Mouse (Mus musculus): ENCODE results near the gene Hist1h2ai. TPM values are rescaled to one million over a fixed set of nuclear protein-coding genes. Genes with fewer than 3 reads are reported as not detected.
"Not testable (repeated sequence)": the region's sequence is repeated elsewhere in the genome, so short reads cannot be mapped to it uniquely, and the experiment has no call there.

Hist1h2ai gene
- 10 to 100 TPM in 2 of 4 experiments, 1 to 10 TPM in 1, not detected in 1; 1.1 to 17.1 (median 12.1) TPM for total RNA-seq (2022)

DNA sequence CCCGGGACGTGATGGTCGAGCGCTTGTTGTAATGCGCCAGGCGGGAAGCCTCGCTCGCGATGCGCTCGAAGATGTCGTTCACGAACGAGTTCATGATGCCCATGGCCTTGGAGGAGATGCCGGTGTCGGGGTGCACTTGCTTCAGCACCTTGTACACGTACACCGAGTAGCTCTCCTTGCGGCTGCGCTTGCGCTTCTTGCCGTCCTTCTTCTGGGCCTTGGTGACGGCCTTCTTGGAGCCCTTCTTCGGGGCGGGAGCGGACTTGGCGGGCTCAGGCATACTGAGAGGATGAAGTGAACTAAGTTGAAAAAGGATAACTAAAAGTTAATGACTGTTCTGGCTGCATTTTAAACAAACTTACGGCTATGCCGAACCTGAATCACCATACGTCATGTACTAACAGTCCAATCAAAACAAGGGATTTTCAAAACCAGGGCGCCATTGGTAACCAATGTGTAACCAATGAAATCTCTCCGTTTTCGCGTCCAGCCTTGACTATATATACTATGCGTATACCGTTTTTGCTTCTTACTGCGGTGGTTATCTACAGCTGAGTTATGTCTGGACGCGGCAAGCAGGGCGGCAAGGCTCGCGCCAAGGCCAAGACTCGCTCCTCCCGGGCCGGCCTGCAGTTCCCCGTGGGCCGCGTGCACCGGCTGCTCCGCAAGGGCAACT is at the start of gene Hist1h2ai, which contains the start of gene Hist1h2bl:
Gene Hist1h2ai, plus strand, starts transcription at position 559 of the 676 bp plus-strand sequence.
Gene Hist1h2bl, minus strand, starts transcription at position 280 of the 676 bp plus-strand sequence.
- peak; percentile 90 for DNase-seq (ENCODE audit: low spot score)

- DNase-seq (ENCODE audit: low spot score) = no peak
Observed at GRCm38 (mm10) chr13:21677305-21677704, 38.9 kb upstream of the Hist1h2ai start, which contains the start of gene Olfr1360. Gene Olfr1360 (minus strand): TSS chr13:21677405.

- no peak for DNase-seq (ENCODE audit: low spot score)
Observed at GRCm38 (mm10) chr13:21697811-21698210, 18.4 kb upstream of the Hist1h2ai start, which contains the start of gene Olfr1359. Gene Olfr1359 (plus strand): TSS chr13:21698111.

GRCm38 (mm10) chr13:21706669-21707068 is 9.6 kb upstream of the Hist1h2ai start:
- no peak for DNase-seq (ENCODE audit: low spot score)

DNA sequence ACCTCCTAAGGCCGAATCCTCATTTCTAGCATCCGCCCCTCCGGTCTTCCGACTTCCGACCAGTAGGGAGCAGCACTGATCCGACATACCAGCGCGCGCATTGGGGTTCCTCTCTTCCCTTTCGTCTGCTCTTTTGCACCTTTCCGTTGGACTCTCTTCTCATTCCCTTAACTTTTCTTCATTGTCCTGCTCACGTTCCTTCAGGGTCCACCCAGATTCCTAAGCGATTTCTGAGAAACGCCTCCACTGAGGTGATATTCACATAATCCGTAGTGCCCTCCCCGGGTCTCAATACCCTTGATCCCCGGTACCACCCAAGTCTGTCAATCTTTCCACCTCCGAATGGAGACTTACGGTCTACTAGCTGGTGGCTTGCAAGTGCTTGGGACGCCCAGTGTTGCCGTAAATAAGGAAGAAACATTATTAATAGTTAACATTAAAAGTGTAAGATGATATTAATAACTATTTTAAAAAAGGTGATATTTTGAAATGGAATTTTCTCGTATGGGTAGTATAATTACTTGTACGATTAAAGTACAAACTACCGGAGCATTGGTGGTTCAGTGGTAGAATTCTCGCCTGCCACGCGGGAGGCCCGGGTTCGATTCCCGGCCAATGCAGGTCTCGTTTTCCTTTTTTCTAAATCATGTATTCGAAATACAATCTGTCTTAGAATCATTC is 6.1 kb upstream of the Hist1h2ai start:
- DNase-seq (ENCODE audit: low spot score) = peak; percentile 91

DNA sequence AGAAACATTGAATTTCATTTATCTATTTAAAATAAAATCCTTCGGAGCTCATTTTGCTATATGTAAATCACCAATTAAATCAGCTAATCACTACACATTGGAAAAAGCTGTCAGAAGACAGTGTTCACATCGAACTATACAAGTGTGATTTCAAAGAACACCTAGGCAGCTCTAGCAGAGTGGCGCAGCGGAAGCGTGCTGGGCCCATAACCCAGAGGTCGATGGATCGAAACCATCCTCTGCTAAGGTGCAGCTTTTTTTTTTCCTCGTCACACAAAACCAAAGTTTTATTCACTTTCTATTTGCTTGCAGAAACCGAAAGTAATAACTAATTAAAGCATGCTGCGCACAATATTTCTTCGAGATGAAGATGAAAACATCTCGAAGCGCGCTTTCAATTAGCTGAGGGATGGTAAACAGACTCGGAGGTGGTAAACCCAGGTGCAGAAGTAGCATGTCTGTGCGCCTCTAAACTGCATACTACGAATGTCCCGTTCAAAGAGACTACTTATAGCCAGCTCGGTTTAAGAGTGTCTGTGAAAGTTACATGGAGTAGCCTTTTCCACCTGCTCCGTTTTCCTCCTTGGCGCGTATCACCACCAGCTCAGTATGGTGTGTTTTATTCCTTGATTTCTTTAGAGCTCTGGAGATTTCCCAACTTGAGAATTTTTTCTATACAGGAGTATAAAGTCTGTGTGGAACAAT is 5.2 kb upstream of the Hist1h2ai start:
- DNase-seq (ENCODE audit: low spot score) = peak; percentile 86

GRCm38 (mm10) chr13:21711698-21712097 is 4.5 kb upstream of the Hist1h2ai start:
- no peak for DNase-seq (ENCODE audit: low spot score)

DNA sequence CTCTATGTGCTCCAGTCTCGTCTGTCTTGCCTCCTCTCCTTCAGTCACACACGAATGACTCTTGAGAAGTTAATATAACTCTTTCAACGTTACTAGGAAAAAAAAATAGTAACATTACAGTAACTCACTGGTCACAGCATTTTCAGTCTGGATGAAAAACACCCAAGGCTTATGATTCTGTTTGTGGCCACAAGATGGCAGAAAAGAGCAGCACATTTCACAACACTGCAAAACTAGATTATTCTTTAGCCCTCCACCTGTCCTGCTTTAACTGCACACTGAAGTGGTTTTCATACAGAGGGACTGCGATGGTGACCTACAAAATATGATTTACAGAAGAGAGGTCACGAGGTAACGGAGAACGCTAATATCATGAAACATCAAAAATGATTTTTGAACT is 1.5 kb upstream of the Hist1h2ai start:
- peak; percentile 65 for DNase-seq (ENCODE audit: low spot score)

GRCm38 (mm10) chr13:21715131-21715863 is 925 bp upstream of the Hist1h2ai start:
- no peak for DNase-seq (ENCODE audit: low spot score)

DNA sequence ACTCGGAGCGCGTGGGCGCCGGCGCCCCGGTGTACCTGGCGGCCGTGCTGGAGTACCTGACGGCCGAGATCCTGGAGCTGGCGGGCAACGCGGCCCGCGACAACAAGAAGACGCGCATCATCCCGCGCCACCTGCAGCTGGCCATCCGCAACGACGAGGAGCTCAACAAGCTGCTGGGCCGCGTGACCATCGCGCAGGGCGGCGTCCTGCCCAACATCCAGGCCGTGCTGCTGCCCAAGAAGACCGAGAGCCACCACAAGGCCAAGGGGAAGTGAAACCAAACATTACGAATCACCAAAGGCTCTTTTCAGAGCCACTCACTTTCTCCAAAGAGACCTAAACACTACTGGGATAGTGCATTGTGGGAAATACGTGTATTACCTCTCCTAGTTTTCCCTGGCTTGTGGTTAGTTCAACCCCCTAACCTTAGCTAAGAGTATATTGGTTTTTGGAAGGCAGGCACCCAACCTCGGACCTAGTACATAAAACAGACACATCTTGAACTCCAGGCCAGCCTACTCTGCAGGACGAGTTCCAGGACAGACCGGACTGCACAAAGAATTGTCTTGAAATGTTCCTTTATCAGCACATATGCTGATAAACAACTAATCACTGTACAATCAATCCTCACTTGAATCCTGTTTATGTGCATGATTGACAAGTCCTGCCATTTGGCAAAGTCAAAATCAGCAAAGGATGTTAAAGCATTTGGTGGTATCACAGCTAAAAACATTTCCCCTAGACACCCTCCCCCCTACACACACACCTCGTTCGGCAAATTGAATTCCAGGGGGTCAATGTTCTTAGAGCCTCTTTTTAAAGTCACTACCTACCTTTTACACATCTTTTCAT is 544 bp downstream of the Hist1h2ai start:
- DNase-seq (ENCODE audit: low spot score) = peak; percentile 15

GRCm38 (mm10) chr13:21717397-21718357 is 1.5 kb downstream of the Hist1h2ai start, which contains the start of gene Hist1h3h:
Gene Hist1h3h (plus strand): TSS chr13:21717659.
- DNase-seq (ENCODE audit: low spot score) = peak; percentile 85

- DNase-seq (ENCODE audit: low spot score) = no peak
Observed at GRCm38 (mm10) chr13:21718381-21719080, 2.3 kb downstream of the Hist1h2ai start.

DNA sequence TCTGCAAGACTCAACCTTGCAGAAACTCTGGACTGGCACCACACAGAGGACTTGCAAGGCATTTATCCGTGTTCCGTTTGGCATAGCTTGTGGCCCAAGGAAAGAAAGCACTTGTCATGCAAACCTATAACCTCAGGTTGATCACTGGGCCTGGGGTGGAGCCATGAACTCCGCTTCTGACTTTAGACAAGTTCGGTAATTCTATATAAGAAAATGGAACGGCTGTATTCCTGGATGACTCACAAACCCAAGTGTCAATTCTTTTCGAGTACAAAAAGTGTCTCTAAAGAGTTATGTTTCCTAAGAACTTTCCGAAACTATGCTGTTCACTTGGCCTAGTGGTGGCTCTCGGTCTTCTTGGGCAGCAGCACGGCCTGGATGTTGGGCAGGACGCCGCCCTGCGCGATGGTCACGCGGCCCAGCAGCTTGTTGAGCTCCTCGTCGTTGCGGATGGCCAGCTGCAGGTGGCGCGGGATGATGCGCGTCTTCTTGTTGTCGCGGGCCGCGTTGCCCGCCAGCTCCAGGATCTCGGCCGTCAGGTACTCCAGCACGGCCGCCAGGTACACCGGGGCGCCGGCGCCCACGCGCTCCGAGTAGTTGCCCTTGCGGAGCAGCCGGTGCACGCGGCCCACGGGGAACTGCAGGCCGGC is 5.0 kb downstream of the Hist1h2ai start:
- DNase-seq (ENCODE audit: low spot score) = not testable (repeated sequence)

DNA sequence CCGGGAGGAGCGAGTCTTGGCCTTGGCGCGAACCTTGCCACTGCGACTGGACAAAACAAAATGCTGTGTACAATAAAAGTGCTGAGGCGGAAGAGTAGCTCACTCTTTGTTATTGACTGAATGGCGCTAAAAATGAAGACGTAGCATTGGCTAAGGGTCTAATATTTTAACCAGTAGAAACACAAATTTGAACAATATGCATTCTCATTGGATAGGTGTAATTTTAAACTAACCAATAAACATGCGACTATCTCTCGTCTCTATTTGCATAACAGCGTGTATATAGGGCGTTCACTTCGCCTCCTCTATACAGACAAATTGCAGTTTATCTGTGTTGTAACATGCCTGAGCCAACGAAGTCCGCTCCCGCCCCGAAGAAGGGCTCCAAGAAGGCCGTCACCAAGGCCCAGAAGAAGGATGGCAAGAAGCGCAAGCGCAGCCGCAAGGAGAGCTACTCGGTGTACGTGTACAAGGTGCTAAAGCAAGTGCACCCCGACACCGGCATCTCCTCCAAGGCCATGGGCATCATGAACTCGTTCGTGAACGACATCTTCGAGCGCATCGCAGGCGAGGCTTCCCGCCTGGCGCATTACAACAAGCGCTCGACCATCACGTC is 5.6 kb downstream of the Hist1h2ai start, which contains the start of gene Hist1h2bm:
Gene Hist1h2bm, plus strand, starts transcription at position 288 of the 616 bp plus-strand sequence.
- DNase-seq (ENCODE audit: low spot score) = peak; percentile 91

- DNase-seq (ENCODE audit: low spot score) = no peak
Observed at GRCm38 (mm10) chr13:21722373-21722925, 6.2 kb downstream of the Hist1h2ai start.

- DNase-seq (ENCODE audit: low spot score) = no peak
Observed at GRCm38 (mm10) chr13:21722993-21723836, 7.0 kb downstream of the Hist1h2ai start.

Data from heart, adult 8-10 months (tissue).